Mouse (Mus musculus) c-Kit-positive CD71-positive TER-119-positive erythroid progenitor cells, embryonic 14.5 days (primary cell): ENCODE data around the gene Foxg1.

ENCODE experiments used
- DNase-seq: peaks from one replicate; pipeline ENCODE4 v3.0.0-alpha.2; 2013; ENCODE audit warnings: low spot score

The Foxg1 gene

GRCm38 (mm10) chr12:49409833-49410232 is 27.4 kb downstream of the Foxg1 start:
- no peak for DNase-seq

GRCm38 (mm10) chr12:49417963-49418362 is 35.5 kb downstream of the Foxg1 start:
- no peak for DNase-seq
